28 mouse cellular contexts compared by ENCODE assay signal in the genomic region with DNA sequence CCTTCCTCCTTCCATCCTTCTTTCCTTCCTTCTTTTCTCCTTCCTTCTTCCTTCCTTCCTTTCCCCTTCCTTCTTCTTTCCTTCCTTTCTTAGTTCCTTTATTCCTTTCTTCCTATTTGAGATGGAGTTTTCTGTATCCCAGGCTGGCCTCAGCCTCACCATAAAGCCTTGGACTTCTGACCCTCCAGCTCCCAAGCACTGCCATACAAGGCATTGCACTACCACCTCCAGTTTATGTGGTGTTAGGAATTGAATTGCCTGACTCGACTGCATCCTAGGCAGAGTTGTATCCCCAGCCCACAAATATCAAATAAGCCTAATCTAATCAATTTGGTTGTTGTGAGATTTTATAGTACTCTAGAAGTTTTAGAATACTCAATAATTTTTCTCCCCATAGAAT. TPM values are rescaled to one million over a fixed set of nuclear protein-coding genes. Genes with fewer than 3 reads are reported as not detected.
"Had no signal": no experiment of that assay in that cellular context is flagged by ENCODE, and none has a peak within 500 bp of the region (broad histone marks: within the 10 kb centered on the region; RNA-seq: fewer than 3 reads in every experiment).

No protein-coding gene starts in this region.

- H3K4me3 ChIP-seq: gastrocnemius, adult 2 months; heart, adult 2 months; heart, embryonic 10.5 days; heart, embryonic 12.5 days; hindbrain, embryonic 10.5 days; hindbrain, embryonic 12.5 days; kidney, embryonic 15.5 days; limb, embryonic 13.5 days; limb, embryonic 15.5 days had no signal

- H3K9me3 ChIP-seq: heart, embryonic 10.5 days; heart, embryonic 12.5 days; hindbrain, embryonic 10.5 days; hindbrain, embryonic 12.5 days; kidney, embryonic 15.5 days; limb, embryonic 13.5 days; limb, embryonic 15.5 days had no signal

- DNase-seq: gastrocnemius, adult 2 months; gastrocnemius, postnatal 10 days; gastrocnemius, postnatal 25 days; heart, adult 2 months; heart, postnatal 10 days; heart, postnatal 4 days; kidney, adult 11 months; kidney, adult 2 months; kidney, adult 9 months; kidney, postnatal 14 days; kidney, postnatal 36 days; layer of hippocampus, adult 9-11 months; layer of hippocampus, postnatal 36 days; left cerebral cortex, postnatal 4 days had no signal

- H3K27ac ChIP-seq: gastrocnemius, adult 2 months; heart, adult 2 months; heart, embryonic 10.5 days; hindbrain, embryonic 10.5 days; hindbrain, embryonic 12.5 days; hindbrain, embryonic 14.5 days; kidney, embryonic 15.5 days; kidney, postnatal 0 days; limb, embryonic 13.5 days; limb, embryonic 15.5 days; liver, embryonic 14.5 days had no signal

- H3K9ac ChIP-seq: heart, embryonic 12.5 days; hindbrain, embryonic 12.5 days; hindbrain, embryonic 14.5 days; kidney, embryonic 15.5 days; limb, embryonic 13.5 days; limb, embryonic 15.5 days; liver, embryonic 14.5 days had no signal

- H3K4me1 ChIP-seq: heart, embryonic 10.5 days; hindbrain, embryonic 10.5 days had no signal

- H3K36me3 ChIP-seq: heart, embryonic 10.5 days; heart, embryonic 12.5 days; hindbrain, embryonic 10.5 days; hindbrain, embryonic 12.5 days; kidney, embryonic 15.5 days; limb, embryonic 13.5 days; limb, embryonic 15.5 days had no signal

- H3K27me3 ChIP-seq: hindbrain, embryonic 12.5 days; kidney, embryonic 15.5 days; limb, embryonic 13.5 days; limb, embryonic 15.5 days had no signal

- ATAC-seq: hindbrain, embryonic 16.5 days; inflammation-experienced regulatory T-cells, adult 6 months had no signal

- H3K4me2 ChIP-seq: heart, embryonic 12.5 days; hindbrain, embryonic 12.5 days; hindbrain, embryonic 14.5 days; kidney, embryonic 15.5 days; limb, embryonic 13.5 days; limb, embryonic 15.5 days; liver, embryonic 11.5 days had no signal

RNA-seq across cellular contexts. Expression of gene Arhgap42, which starts 14.1 kb away (rescaled TPM):
- total RNA-seq: granulocyte monocyte progenitor cell, adult 5-6 weeks had no signal
- polyA plus RNA-seq: inflammation-experienced regulatory T-cells, adult 6 months had no signal
